Mouse (Mus musculus) liver, embryonic 15.5 days (tissue): ENCODE results near the gene Zfp467. TPM values are rescaled to one million over a fixed set of nuclear protein-coding genes. Genes with fewer than 3 reads are reported as not detected.

Source experiments
- ATAC-seq: fragments of 200-750 bp; cut with Nextera tagmentation; 2 replicates; pipeline ENCODE4 v1.8.0; 2017; ENCODE audit warnings: moderate number of reproducible peaks, mild to moderate bottlenecking, moderate library complexity; ENCODE audit not compliant: insufficient read depth
- H3K27ac ChIP-seq: fragments of 300-500 bp; sonication (generic); replicated peaks from 2 replicates; pipeline ENCODE4 v1.5.1; 2015; ENCODE audit warnings: mild to moderate bottlenecking, inconsistent platforms
- H3K27me3 ChIP-seq: fragments of 300-500 bp; sonication (generic); 2 replicates; pipeline ENCODE4 v1.6.1; 2015; ENCODE audit warnings: mild to moderate bottlenecking, inconsistent platforms
- H3K36me3 ChIP-seq: fragments of 300-500 bp; sonication (generic); replicated peaks from 2 replicates; pipeline ENCODE4 v1.6.1; 2015; ENCODE audit warnings: moderate library complexity, mild to moderate bottlenecking, inconsistent platforms
- H3K4me1 ChIP-seq: fragments of 300-500 bp; sonication (generic); replicated peaks from 2 replicates; pipeline ENCODE4 v1.6.1; 2015; ENCODE audit warnings: inconsistent platforms
- H3K4me2 ChIP-seq: fragments of 300-500 bp; sonication (generic); 2 replicates; pipeline ENCODE4 v1.6.1; 2015; ENCODE audit warnings: moderate library complexity, mild to moderate bottlenecking, inconsistent platforms
- H3K4me3 ChIP-seq: fragments of 300-500 bp; sonication (generic); replicated peaks from 2 replicates; pipeline ENCODE4 v1.5.1; 2015; ENCODE audit warnings: mild to moderate bottlenecking, inconsistent platforms
- H3K9ac ChIP-seq: fragments of 300-500 bp; sonication (generic); 2 replicates; pipeline ENCODE4 v1.6.1; 2015; ENCODE audit warnings: moderate library complexity, mild to moderate bottlenecking, inconsistent platforms
- H3K9me3 ChIP-seq: fragments of 300-500 bp; sonication (generic); replicated peaks from 2 replicates; pipeline ENCODE4 v1.6.1; 2016; ENCODE audit warnings: inconsistent platforms
- WGBS: fragments of 180-500 bp; shearing (Covaris S2); methylation state at CpG from one replicate; pipeline ENCODE4 v1.1.7; 2015; ENCODE audit warnings: mixed read lengths; ENCODE audit not compliant: insufficient replicate concordance; 5-methylcytosine and 5-hydroxymethylcytosine counted together
- polyA plus RNA-seq: library from polyadenylated mRNA; unstranded; fragments of >200 nt; fragmentation: Nextera tagmentation; extraction: Ambion mirVana; gene quantifications from 2 replicates; pipeline ENCODE4 v1.2.1, GENCODE M21; 2015

Gene Zfp467
- polyA plus RNA-seq, 1 experiment from 2014 or later: 2.7 TPM

GRCm38 (mm10) chr6:48424074-48424473 is 21.6 kb downstream of the Zfp467 start:
- no peaks in the 10 kb centered on the region for H3K36me3 ChIP-seq
- 43% methylated on average over 5 of the region's 5 CpGs for WGBS
- H3K9me3 ChIP-seq: no peaks in the 10 kb centered on the region
- no peak for ATAC-seq
- H3K9ac ChIP-seq: no peak overlapping the region
- no peaks in the 10 kb centered on the region; the same call in 1 of the 2 replicates for H3K4me1 ChIP-seq
- no peak overlapping the region for H3K27ac ChIP-seq
- H3K4me2 ChIP-seq: no peak overlapping the region
- H3K4me3 ChIP-seq: no peak overlapping the region
- no peaks in the 10 kb centered on the region for H3K27me3 ChIP-seq

- Histone ChIP-seq H3K27ac (no peak overlapping the region), H3K9me3 (no peaks in the 10 kb centered on the region), H3K27me3 (no peaks in the 10 kb centered on the region), H3K36me3 (no peaks in the 10 kb centered on the region), H3K9ac (no peak overlapping the region), H3K4me1 (no peaks in the 10 kb centered on the region), H3K4me2 (no peak overlapping the region), H3K4me3 (no peak overlapping the region)
- WGBS: 83% methylated on average over 3 of the region's 3 CpGs
- ATAC-seq: no peak
Observed at GRCm38 (mm10) chr6:48423336-48423735, 22.3 kb downstream of the Zfp467 start.

GRCm38 (mm10) chr6:48420647-48421046 is 25.0 kb downstream of the Zfp467 start:
- no peak for ATAC-seq
- Histone ChIP-seq H3K4me1 (no peaks in the 10 kb centered on the region), H3K4me2 (no peak overlapping the region), H3K36me3 (no peaks in the 10 kb centered on the region), H3K4me3 (no peak overlapping the region), H3K27ac (no peak overlapping the region), H3K9ac (no peak overlapping the region), H3K9me3 (no peaks in the 10 kb centered on the region), H3K27me3 (no peaks in the 10 kb centered on the region)
- WGBS: 14% methylated on average over 2 of the region's 2 CpGs

- Histone ChIP-seq H3K27me3 (no peaks in the 10 kb centered on the region), H3K4me2 (no peak overlapping the region), H3K9me3 (no peaks in the 10 kb centered on the region), H3K4me1 (no peaks in the 10 kb centered on the region), H3K9ac (no peak overlapping the region), H3K4me3 (no peak overlapping the region), H3K27ac (no peak overlapping the region), H3K36me3 (no peaks in the 10 kb centered on the region)
- ATAC-seq: no peak
- whole genome bisulfite sequencing: 64% methylated on average over 2 of the region's 2 CpGs
Observed at GRCm38 (mm10) chr6:48416486-48416885, 29.1 kb downstream of the Zfp467 start.

GRCm38 (mm10) chr6:48415636-48416035 is 30.0 kb downstream of the Zfp467 start:
- Histone ChIP-seq H3K36me3 (no peaks in the 10 kb centered on the region), H3K4me2 (no peak overlapping the region)

GRCm38 (mm10) chr6:48414886-48415285 is 30.7 kb downstream of the Zfp467 start:
- WGBS: 56% methylated on average over 1 of the region's 1 CpGs
- ATAC-seq: no peak
- no peaks in the 10 kb centered on the region for H3K4me1 ChIP-seq
- no peaks in the 10 kb centered on the region for H3K9me3 ChIP-seq
- H3K4me3 ChIP-seq: no peak overlapping the region
- no peak overlapping the region for H3K9ac ChIP-seq
- H3K27ac ChIP-seq: no peak overlapping the region
- H3K4me2 ChIP-seq: no peak overlapping the region
- H3K27me3 ChIP-seq: no peaks in the 10 kb centered on the region
- no peaks in the 10 kb centered on the region for H3K36me3 ChIP-seq

More at GRCm38 (mm10) chr6:48415636-48416035, 30.0 kb downstream of the Zfp467 start:
- ATAC-seq: no peak
- H3K27me3 ChIP-seq: no peaks in the 10 kb centered on the region
- H3K9me3 ChIP-seq: no peaks in the 10 kb centered on the region
- no peak overlapping the region for H3K27ac ChIP-seq
- H3K4me1 ChIP-seq: no peaks in the 10 kb centered on the region
- no peak overlapping the region for H3K4me3 ChIP-seq
- H3K9ac ChIP-seq: no peak overlapping the region
- 77% methylated on average over 7 of the region's 7 CpGs for WGBS

- no peak for ATAC-seq
- no peaks in the 10 kb centered on the region for H3K4me1 ChIP-seq
- no peak overlapping the region for H3K4me3 ChIP-seq
- WGBS: 78% methylated on average over 10 of the region's 10 CpGs
- H3K36me3 ChIP-seq: no peaks in the 10 kb centered on the region
- H3K9ac ChIP-seq: no peak overlapping the region
- no peak overlapping the region for H3K27ac ChIP-seq
- no peaks in the 10 kb centered on the region for H3K9me3 ChIP-seq
- H3K4me2 ChIP-seq: no peak overlapping the region
- no peaks in the 10 kb centered on the region for H3K27me3 ChIP-seq
Observed at GRCm38 (mm10) chr6:48413081-48413480, 32.5 kb downstream of the Zfp467 start.

GRCm38 (mm10) chr6:48412662-48413061 is 33.0 kb downstream of the Zfp467 start:
- Histone ChIP-seq H3K9ac (no peak overlapping the region), H3K4me2 (no peak overlapping the region), H3K27ac (no peak overlapping the region), H3K4me1 (no peaks in the 10 kb centered on the region), H3K36me3 (no peaks in the 10 kb centered on the region), H3K27me3 (no peaks in the 10 kb centered on the region), H3K4me3 (no peak overlapping the region), H3K9me3 (no peaks in the 10 kb centered on the region)
- 68% methylated on average over 3 of the region's 3 CpGs for WGBS
- no peak for ATAC-seq

- no peak overlapping the region for H3K4me3 ChIP-seq
- no peak overlapping the region for H3K4me2 ChIP-seq
- H3K9ac ChIP-seq: no peak overlapping the region
- WGBS: 66% methylated on average over 4 of the region's 4 CpGs
- no peaks in the 10 kb centered on the region for H3K36me3 ChIP-seq
- ATAC-seq: no peak
- H3K27me3 ChIP-seq: no peaks in the 10 kb centered on the region
- no peak overlapping the region for H3K27ac ChIP-seq
- no peaks in the 10 kb centered on the region for H3K4me1 ChIP-seq
- H3K9me3 ChIP-seq: no peaks in the 10 kb centered on the region
Observed at GRCm38 (mm10) chr6:48412147-48412546, 33.5 kb downstream of the Zfp467 start.

GRCm38 (mm10) chr6:48411193-48412092 is 34.2 kb downstream of the Zfp467 start:
- Histone ChIP-seq H3K4me1 (no peaks in the 10 kb centered on the region), H3K9me3 (no peaks in the 10 kb centered on the region), H3K27ac (no peak overlapping the region), H3K4me2 (no peak overlapping the region), H3K36me3 (no peaks in the 10 kb centered on the region), H3K9ac (no peak overlapping the region), H3K27me3 (no peaks in the 10 kb centered on the region), H3K4me3 (no peak overlapping the region)
- ATAC-seq: no peak
- WGBS: 63% methylated on average over 6 of the region's 6 CpGs

- Histone ChIP-seq H3K4me3 (no peak overlapping the region), H3K4me2 (no peak overlapping the region), H3K9me3 (no peaks in the 10 kb centered on the region), H3K27ac (no peak overlapping the region), H3K4me1 (no peaks in the 10 kb centered on the region), H3K36me3 (no peaks in the 10 kb centered on the region), H3K27me3 (no peaks in the 10 kb centered on the region), H3K9ac (no peak overlapping the region)
- no peak for ATAC-seq
- 65% methylated on average over 3 of the region's 3 CpGs for WGBS
Observed at GRCm38 (mm10) chr6:48410551-48410950, 35.1 kb downstream of the Zfp467 start.
